Mouse (Mus musculus): ENCODE measurements around the gene Ptgr2. TPM values are rescaled to one million over a fixed set of nuclear protein-coding genes. Genes with fewer than 3 reads are reported as not detected.
"Not testable (repeated sequence)": the region's sequence is repeated elsewhere in the genome, so short reads cannot be mapped to it uniquely, and the experiment has no call there.

Gene Ptgr2
- polyA plus RNA-seq, 1 experiment = 4.2 TPM

DNA sequence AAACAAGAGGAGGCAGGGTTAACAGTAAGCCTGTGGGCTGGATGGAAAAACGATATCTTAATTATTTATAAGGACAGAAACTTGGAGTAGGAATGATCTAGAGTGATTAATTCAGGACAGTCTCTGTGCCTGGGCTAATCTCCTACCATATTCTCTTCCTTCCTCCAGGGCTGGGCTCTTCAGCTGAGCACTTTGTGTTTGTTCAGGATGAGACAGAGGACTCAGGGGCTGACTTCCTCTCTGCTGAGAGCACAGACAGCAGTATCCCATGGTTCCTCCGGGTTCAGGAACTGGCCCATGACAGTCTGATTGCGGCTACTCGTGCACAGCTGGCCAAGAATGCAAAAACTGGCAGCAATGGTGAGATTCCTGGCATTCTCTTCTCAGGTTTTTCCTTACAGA, 42.1 kb downstream of the Ptgr2 start:
- 81% methylated on average over 4 of the region's 4 CpGs for WGBS
- H3K4me1 ChIP-seq (ENCODE audit: control insufficient read depth, insufficient read depth, insufficient read length) = no peaks in the 10 kb centered on the region; the same call in 1 of the 2 replicates
- no peaks in the 10 kb centered on the region for H3K27me3 ChIP-seq (ENCODE audit: control insufficient read depth, insufficient read depth, low read length)
- TF ChIP-seq CTCF (IDR thresholded peaks at IDR 0.05; ENCODE audit: extremely low read depth, insufficient read depth, insufficient read length, insufficient replicate concordance) = no peak
- no peak for TF ChIP-seq POLR2A (IDR thresholded peaks at IDR 0.05; ENCODE audit: low read depth, low read length)
- H3K4me3 ChIP-seq (ENCODE audit: extremely low read depth, insufficient read depth, insufficient read length) = no peak overlapping the region
- no peak for DNase-seq (ENCODE audit: low read depth in 1 of 2, low spot score in 2 of 2)
- H3K27ac ChIP-seq (ENCODE audit: insufficient read depth, low read length) = no peak overlapping the region
- peaks cover 19% of the 10 kb centered on the region for H3K36me3 ChIP-seq (ENCODE audit: control insufficient read depth, insufficient read depth, low read length)

DNA sequence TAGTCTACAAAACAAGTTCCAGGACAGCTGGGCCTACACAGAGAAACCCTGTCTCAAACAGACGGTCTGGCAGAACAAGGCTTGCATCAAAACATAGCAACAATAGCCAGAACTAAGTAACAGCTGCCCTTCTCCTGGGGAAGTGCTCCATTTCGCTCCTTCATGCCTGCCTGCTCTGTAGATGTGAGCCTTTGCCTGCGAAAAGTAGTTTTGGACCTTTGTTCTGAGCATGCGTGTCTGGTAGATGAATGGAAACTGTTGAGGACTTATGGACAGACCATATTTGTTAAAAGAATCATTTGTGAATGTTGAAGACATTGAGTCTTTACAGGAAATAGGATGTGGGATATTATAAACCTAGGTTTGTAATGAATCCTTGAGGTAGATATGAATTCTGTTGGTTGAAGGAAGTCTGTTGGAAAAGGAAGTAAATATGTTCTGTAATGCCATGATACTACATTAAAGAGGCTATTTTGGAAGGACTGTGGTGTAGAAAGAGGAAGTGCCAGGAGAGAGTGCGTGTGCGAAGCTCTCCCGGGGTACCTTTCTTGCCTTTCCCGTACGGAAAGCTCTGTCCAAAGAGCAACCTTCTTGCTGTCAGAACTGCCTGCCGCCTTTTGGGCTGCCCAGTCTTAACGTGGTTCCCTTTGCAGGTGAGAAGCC, 52.1 kb downstream of the Ptgr2 start:
- Histone ChIP-seq H3K27ac (ENCODE audit: insufficient read depth, low read length) (no peak overlapping the region), H3K36me3 (ENCODE audit: control insufficient read depth, insufficient read depth, low read length) (peaks cover 36% of the 10 kb centered on the region), H3K4me3 (ENCODE audit: extremely low read depth, insufficient read depth, insufficient read length) (no peak overlapping the region), H3K4me1 (ENCODE audit: control insufficient read depth, insufficient read depth, insufficient read length) (no peaks in the 10 kb centered on the region), H3K27me3 (ENCODE audit: control insufficient read depth, insufficient read depth, low read length) (no peaks in the 10 kb centered on the region)
- no peak for TF ChIP-seq POLR2A (IDR thresholded peaks at IDR 0.05; ENCODE audit: low read depth, low read length)
- TF ChIP-seq CTCF (IDR thresholded peaks at IDR 0.05; ENCODE audit: extremely low read depth, insufficient read depth, insufficient read length, insufficient replicate concordance) = no peak
- no peak for DNase-seq (ENCODE audit: low read depth in 1 of 2, low spot score in 2 of 2)
- 45% methylated on average over 11 of the region's 11 CpGs for WGBS

DNA sequence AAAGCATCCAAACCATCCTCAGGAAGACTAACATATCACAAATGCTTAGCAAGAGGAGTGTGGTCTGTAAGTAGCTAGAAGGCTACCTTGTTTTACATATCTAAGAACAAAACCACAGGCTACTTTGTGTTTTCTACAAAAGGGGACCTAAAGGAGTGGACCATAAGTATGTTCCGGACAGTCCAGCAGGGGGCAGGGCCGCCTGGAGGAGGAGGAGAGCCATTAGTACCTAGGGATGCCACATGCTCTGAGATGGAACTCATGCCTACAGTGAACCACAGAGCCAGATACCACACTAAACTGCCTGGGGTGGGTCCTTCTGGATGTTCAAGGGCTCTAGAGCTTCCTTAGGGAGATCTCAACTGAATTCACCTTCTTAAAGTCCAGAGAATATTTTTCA, 62.2 kb downstream of the Ptgr2 start:
- H3K36me3 ChIP-seq (ENCODE audit: control insufficient read depth, insufficient read depth, low read length) = peaks cover 7% of the 10 kb centered on the region
- H3K27me3 ChIP-seq (ENCODE audit: control insufficient read depth, insufficient read depth, low read length) = no peaks in the 10 kb centered on the region
- H3K27ac ChIP-seq (ENCODE audit: insufficient read depth, low read length) = no peak overlapping the region
- no peaks in the 10 kb centered on the region for H3K4me1 ChIP-seq (ENCODE audit: control insufficient read depth, insufficient read depth, insufficient read length)
- no peak overlapping the region for H3K4me3 ChIP-seq (ENCODE audit: extremely low read depth, insufficient read depth, insufficient read length)
- TF ChIP-seq POLR2A (IDR thresholded peaks at IDR 0.05; ENCODE audit: low read depth, low read length) (no peak), CTCF (IDR thresholded peaks at IDR 0.05; ENCODE audit: extremely low read depth, insufficient read depth, insufficient read length, insufficient replicate concordance) (0 out of 2 replicates have a peak, but pooled peaks have one; percentile 27)
- WGBS = 69% methylated on average over 2 of the region's 2 CpGs
- DNase-seq (ENCODE audit: low read depth in 1 of 2, low spot score in 2 of 2) = peak in 1 of 2 experiments; percentile 12

- H3K27ac ChIP-seq (ENCODE audit: insufficient read depth, low read length); H3K27me3 ChIP-seq (ENCODE audit: control insufficient read depth, insufficient read depth, low read length); H3K4me1 ChIP-seq (ENCODE audit: control insufficient read depth, insufficient read depth, insufficient read length); H3K36me3 ChIP-seq (ENCODE audit: control insufficient read depth, insufficient read depth, low read length); H3K4me3 ChIP-seq (ENCODE audit: extremely low read depth, insufficient read depth, insufficient read length); DNase-seq (ENCODE audit: low read depth in 1 of 2, low spot score in 2 of 2): not testable (repeated sequence)
- 74% methylated on average over 2 of the region's 2 CpGs for WGBS
These were observed 73.7 kb downstream of the Ptgr2 start for GRCm38 (mm10) chr12:84358699-84359098.

- peak; percentile 96 to 98 for DNase-seq (ENCODE audit: low read depth in 1 of 2, low spot score in 2 of 2)
- Histone ChIP-seq H3K4me1 (ENCODE audit: control insufficient read depth, insufficient read depth, insufficient read length) (no peaks in the 10 kb centered on the region), H3K4me3 (ENCODE audit: extremely low read depth, insufficient read depth, insufficient read length) (peak within 1 kb of the TSS; percentile 94), H3K36me3 (ENCODE audit: control insufficient read depth, insufficient read depth, low read length) (no peaks in the 10 kb centered on the region), H3K27ac (ENCODE audit: insufficient read depth, low read length) (peak within 1 kb of the TSS; percentile 17; the same call in 1 of the 2 replicates), H3K27me3 (ENCODE audit: control insufficient read depth, insufficient read depth, low read length) (no peaks in the 10 kb centered on the region)
- no peak for TF ChIP-seq CTCF (IDR thresholded peaks at IDR 0.05; ENCODE audit: extremely low read depth, insufficient read depth, insufficient read length, insufficient replicate concordance)
- TF ChIP-seq POLR2A (IDR thresholded peaks at IDR 0.05; ENCODE audit: low read depth, low read length) = peak; percentile 28; the same call in 1 of the 2 replicates
- under 1% methylated on average over 51 of the region's 51 CpGs for WGBS
These were observed 76.8 kb downstream of the Ptgr2 start, which contains the start of the genes Coq6 and Fam161b for GRCm38 (mm10) chr12:84361555-84362489. TSS of gene Coq6 (plus strand) at chr12:84361657. TSS of gene Fam161b (minus strand) at chr12:84361833.

- no peak for DNase-seq (ENCODE audit: low read depth in 1 of 2, low spot score in 2 of 2)
- Histone ChIP-seq H3K27ac (ENCODE audit: insufficient read depth, low read length) (no peak overlapping the region), H3K4me1 (ENCODE audit: control insufficient read depth, insufficient read depth, insufficient read length) (no peaks in the 10 kb centered on the region), H3K4me3 (ENCODE audit: extremely low read depth, insufficient read depth, insufficient read length) (no peak overlapping the region), H3K27me3 (ENCODE audit: control insufficient read depth, insufficient read depth, low read length) (no peaks in the 10 kb centered on the region), H3K36me3 (ENCODE audit: control insufficient read depth, insufficient read depth, low read length) (no peaks in the 10 kb centered on the region; the same call in 1 of the 2 replicates)
- TF ChIP-seq POLR2A (IDR thresholded peaks at IDR 0.05; ENCODE audit: low read depth, low read length) (no peak), CTCF (IDR thresholded peaks at IDR 0.05; ENCODE audit: extremely low read depth, insufficient read depth, insufficient read length, insufficient replicate concordance) (no peak)
- 62% methylated on average over 2 of the region's 2 CpGs for WGBS
These were observed 77.8 kb downstream of the Ptgr2 start for GRCm38 (mm10) chr12:84362872-84363271.
